Mouse (Mus musculus) hindbrain, embryonic 16.5 days (tissue): Measurements from ENCODE around the gene Ccnc. TPM values are rescaled to one million over a fixed set of nuclear protein-coding genes. Genes with fewer than 3 reads are reported as not detected.

Experiments used
- ATAC-seq: fragments of 200-750 bp; cut with Nextera tagmentation; 2 replicates; pipeline ENCODE4 v1.8.0; 2017; ENCODE audit warnings: moderate TSS enrichment, moderate library complexity
- H3K27ac ChIP-seq: fragments of 300-500 bp; sonication (generic); 2 replicates; pipeline ENCODE4 v1.5.1; 2014; ENCODE audit warnings: low read depth, mild to moderate bottlenecking, control low read depth, low read length, moderate library complexity
- H3K27me3 ChIP-seq: fragments of 300-500 bp; sonication (generic); replicated peaks from 2 replicates; pipeline ENCODE4 v1.6.1; 2014; ENCODE audit warnings: low read length; ENCODE audit not compliant: control insufficient read depth, insufficient read depth
- H3K36me3 ChIP-seq: fragments of 300-500 bp; sonication (generic); 2 replicates; pipeline ENCODE4 v1.6.1; 2014; ENCODE audit warnings: mild to moderate bottlenecking, low read length, moderate library complexity, mixed read lengths; ENCODE audit not compliant: control insufficient read depth, insufficient read depth
- H3K4me1 ChIP-seq: fragments of 300-500 bp; sonication (generic); 2 replicates; pipeline ENCODE4 v1.6.1; 2014; ENCODE audit warnings: low read depth, low read length; ENCODE audit not compliant: control insufficient read depth, insufficient read depth
- H3K4me2 ChIP-seq: fragments of 300-500 bp; sonication (generic); 2 replicates; pipeline ENCODE4 v1.6.1; 2014; ENCODE audit warnings: mild to moderate bottlenecking, low read length, control low read depth, moderate library complexity
- H3K4me3 ChIP-seq: fragments of 300-500 bp; sonication (generic); 2 replicates; pipeline ENCODE4 v1.5.1; 2014; ENCODE audit warnings: mild to moderate bottlenecking, low read length, control low read depth, moderate library complexity
- H3K9ac ChIP-seq: fragments of 300-500 bp; sonication (generic); 2 replicates; pipeline ENCODE4 v1.6.1; 2014; ENCODE audit warnings: low read depth, mild to moderate bottlenecking, control low read depth, low read length, moderate library complexity
- H3K9me3 ChIP-seq: fragments of 300-500 bp; sonication (generic); 2 replicates; pipeline ENCODE4 v1.6.1; 2014; ENCODE audit warnings: mild to moderate bottlenecking, low read length, moderate library complexity; ENCODE audit not compliant: control insufficient read depth
- WGBS: fragments of 180-500 bp; shearing (Covaris S2); extraction: QIAGEN DNeasy Blood & Tissue Kit; methylation state at CpG from one replicate; pipeline ENCODE4 v1.1.7; 2014; 5-methylcytosine and 5-hydroxymethylcytosine counted together
- polyA plus RNA-seq: library from polyadenylated mRNA; unstranded; fragments of >200 nt; fragmentation: Nextera tagmentation; extraction: Ambion mirVana; gene quantifications from 2 replicates; pipeline ENCODE4 v1.2.1, GENCODE M21; 2015

Gene Ccnc
- polyA plus RNA-seq, 1 experiment from 2014 or later = 72.4 TPM

DNA sequence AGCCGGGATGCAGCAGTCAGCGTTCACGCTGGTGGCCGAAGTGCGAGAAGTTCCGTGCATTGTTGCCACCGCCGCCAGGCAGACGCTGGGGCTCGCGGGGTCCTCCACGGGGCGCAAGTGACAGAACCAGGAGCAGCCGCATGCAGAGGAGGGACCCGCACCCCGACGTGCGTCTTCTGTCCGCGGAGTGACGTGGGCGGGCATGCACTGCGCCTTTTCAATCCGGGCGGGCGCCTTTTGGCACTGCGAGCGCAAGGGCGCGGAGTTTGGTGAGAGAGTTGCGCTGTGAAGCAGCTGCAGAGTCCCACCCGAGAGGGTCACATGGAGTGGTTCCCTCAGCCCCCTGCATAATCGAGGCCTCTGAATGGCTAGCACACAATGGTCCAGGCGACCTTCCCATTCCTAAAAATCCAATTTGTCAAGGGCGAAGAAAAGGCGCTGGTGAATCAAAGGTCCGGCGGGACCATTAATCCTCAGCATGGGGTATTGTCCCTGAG, 41.9 kb upstream of the Ccnc start, which contains the start of gene Prdm13:
Prdm13 (minus strand) TSS at position 369 of the 497 bp plus-strand sequence.
- no peak within 1 kb of the TSS for H3K27ac ChIP-seq
- WGBS = under 1% methylated on average over 38 of the region's 38 CpGs
- peak within 1 kb of the TSS; percentile 16 for H3K4me2 ChIP-seq
- H3K36me3 ChIP-seq = no peaks in the 10 kb centered on the region
- peak within 1 kb of the TSS; percentile 20; the same call in 1 of the 2 replicates for H3K4me3 ChIP-seq
- peaks cover 49% of the 10 kb centered on the region for H3K27me3 ChIP-seq
- peak; percentile 58 for ATAC-seq
- no peaks in the 10 kb centered on the region; the same call in 1 of the 2 replicates for H3K9me3 ChIP-seq
- peaks cover 11% of the 10 kb centered on the region for H3K4me1 ChIP-seq
- H3K9ac ChIP-seq = no peak within 1 kb of the TSS

DNA sequence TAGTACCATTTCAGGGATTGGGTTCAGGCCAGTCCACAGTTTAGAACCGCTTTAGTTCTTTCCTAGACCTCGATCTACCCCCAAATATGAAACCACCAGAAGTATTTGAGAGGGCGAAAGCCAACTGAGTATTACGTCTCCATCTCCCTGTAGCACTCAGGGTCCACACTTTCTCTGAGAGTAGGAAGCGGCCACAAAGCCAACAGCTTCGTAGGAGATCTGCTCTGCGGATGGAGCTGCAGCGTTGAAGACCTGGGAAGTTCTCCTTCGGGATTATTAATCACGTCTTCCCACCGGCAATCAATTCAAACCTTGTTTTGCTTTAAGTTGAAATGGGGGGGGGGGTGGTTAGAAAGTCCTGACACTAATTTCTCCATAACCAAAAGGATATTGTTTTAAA, 41.1 kb upstream of the Ccnc start:
- ATAC-seq = no peak
- Histone ChIP-seq H3K36me3 (no peaks in the 10 kb centered on the region), H3K9me3 (no peaks in the 10 kb centered on the region), H3K27me3 (peaks cover 48% of the 10 kb centered on the region), H3K4me1 (peaks cover 11% of the 10 kb centered on the region), H3K27ac (no peak overlapping the region), H3K4me3 (no peak overlapping the region), H3K4me2 (no peak overlapping the region), H3K9ac (no peak overlapping the region)
- 3% methylated on average over 11 of the region's 11 CpGs for WGBS

DNA sequence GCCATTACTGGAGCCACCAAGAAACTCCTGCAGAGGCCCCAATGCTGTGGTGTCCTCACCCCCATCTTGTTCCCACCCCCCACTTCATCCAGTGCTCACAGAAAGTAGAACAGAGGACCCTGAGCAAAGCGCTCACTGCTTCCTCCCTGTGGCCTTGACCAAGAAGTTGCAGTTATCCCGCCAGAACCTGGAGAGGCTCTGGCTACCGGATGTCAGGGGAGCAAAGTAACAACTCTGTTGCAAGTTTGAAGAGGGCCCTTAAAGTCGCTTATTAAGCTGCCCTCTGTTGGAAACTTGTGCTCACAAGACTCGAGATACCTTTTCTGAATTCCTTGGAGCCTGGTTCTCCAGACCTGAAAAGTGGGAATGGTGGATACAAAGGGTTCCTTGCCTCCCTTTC, 40.6 kb upstream of the Ccnc start:
- no peak overlapping the region for H3K4me3 ChIP-seq
- no peak for ATAC-seq
- WGBS = 2% methylated on average over 5 of the region's 5 CpGs
- no peak overlapping the region for H3K4me2 ChIP-seq
- peaks cover 49% of the 10 kb centered on the region for H3K27me3 ChIP-seq
- peaks cover 11% of the 10 kb centered on the region for H3K4me1 ChIP-seq
- H3K27ac ChIP-seq = no peak overlapping the region
- no peaks in the 10 kb centered on the region for H3K36me3 ChIP-seq
- no peaks in the 10 kb centered on the region for H3K9me3 ChIP-seq
- no peak overlapping the region for H3K9ac ChIP-seq

DNA sequence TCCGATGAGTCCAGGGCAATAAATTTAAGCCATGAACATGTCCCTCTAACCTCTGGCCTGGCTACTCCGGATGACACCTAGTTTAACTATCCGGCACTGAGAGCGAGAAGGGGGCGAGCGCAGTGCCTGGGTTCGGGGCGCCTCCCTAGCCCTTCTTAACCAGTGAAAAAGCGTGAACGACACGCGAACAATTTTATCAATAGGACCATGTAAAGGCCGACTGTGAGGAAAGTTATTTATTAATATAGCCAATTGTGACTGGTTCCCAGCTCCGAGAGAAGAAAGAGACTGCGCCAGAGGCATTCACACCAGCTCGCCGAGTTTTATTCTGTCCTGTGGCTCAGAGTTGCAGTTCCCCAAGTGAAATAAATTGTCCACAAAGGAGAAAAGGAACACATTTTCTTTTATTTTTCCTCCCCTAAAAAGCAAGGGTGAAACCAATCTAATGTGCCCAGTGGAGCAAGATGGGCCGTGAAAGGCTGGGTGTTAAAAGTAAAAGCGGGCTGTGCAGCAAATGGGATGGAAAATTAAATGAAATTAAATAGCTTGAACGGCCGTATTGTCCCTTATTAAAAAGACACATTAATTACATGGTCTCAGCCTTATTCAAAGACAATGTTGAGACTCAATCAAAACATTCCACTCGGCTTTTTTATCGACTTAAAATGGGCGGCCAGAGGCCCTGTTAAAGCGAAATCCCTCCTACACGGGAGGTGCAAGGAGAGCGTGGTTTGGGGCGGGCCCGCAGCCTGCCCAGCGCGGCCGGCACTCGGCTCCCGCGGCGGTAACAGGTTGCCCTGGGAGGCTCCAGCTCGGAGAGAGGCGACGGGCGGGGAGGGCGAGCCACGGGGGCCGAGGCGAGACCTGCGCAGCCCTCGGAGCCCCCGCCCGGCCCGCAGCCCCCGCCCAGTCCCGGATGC, 39.5 kb upstream of the Ccnc start:
- no peaks in the 10 kb centered on the region for H3K36me3 ChIP-seq
- H3K4me3 ChIP-seq = peak overlapping the region; percentile 51
- H3K4me2 ChIP-seq = peak overlapping the region; percentile 81
- peaks cover 11% of the 10 kb centered on the region for H3K4me1 ChIP-seq
- H3K27me3 ChIP-seq = peaks cover 46% of the 10 kb centered on the region
- no peaks in the 10 kb centered on the region for H3K9me3 ChIP-seq
- H3K27ac ChIP-seq = peak overlapping the region; percentile 27; the same call in 1 of the 2 replicates
- peak overlapping the region; percentile 61 for H3K9ac ChIP-seq
- WGBS = 2% methylated on average over 49 of the region's 51 CpGs
- ATAC-seq = peak; percentile 59

DNA sequence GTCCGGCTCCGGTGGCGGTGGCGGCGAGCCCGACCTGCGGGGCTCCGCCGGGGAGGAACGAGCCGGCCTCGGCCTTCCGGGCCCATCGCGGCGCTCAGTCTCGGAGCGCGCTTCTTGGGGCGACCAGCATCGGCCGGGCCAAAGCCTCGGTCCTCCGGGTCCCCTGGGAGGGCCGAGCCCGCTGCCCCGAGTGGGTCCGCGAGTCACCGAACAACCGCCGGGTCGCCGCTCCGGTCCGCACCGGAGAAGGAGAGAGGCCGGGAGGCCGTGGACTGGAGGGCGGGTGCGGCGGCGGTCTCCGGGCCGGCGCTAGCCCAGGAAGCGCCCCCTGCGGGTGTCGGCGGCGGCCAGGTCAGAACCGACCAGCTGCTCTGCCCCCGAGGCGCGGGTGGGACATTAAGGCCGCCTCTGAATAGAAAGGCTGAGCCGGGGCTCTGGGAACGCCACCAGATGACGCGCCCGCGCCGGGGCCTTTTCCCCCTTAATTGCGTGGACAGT, 38.7 kb upstream of the Ccnc start:
- Histone ChIP-seq H3K27ac (peak overlapping the region; percentile 27; the same call in 1 of the 2 replicates), H3K27me3 (peaks cover 43% of the 10 kb centered on the region), H3K4me3 (peak overlapping the region; percentile 51), H3K4me2 (peak overlapping the region; percentile 81), H3K4me1 (peaks cover 11% of the 10 kb centered on the region), H3K9me3 (no peaks in the 10 kb centered on the region), H3K9ac (peak overlapping the region; percentile 61), H3K36me3 (no peaks in the 10 kb centered on the region)
- under 1% methylated on average over 53 of the region's 64 CpGs for WGBS
- peak; percentile 65 for ATAC-seq

DNA sequence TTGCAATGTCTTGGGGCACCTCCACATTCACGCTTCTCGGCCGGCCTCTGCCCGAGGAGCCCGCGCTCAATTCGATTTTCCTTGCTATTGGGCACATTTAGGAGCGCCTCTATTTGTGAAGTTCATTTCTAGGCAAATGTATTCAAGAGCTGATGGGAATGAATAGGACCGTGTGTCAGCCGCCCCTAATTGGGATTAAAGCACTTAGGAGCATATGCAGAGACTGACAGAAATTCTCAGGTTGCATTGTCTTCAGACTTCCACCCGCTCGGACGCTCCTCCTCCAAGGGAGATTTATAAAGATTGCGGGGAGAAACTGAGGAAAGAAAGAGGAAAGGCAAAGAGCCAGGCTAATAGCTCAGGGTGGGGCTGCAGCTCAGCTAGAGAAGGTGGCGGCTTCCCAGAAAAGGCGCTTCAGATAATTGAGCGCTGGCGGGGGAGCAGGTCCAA, 38.0 kb upstream of the Ccnc start:
- no peak overlapping the region for H3K9ac ChIP-seq
- WGBS = 1% methylated on average over 18 of the region's 18 CpGs
- ATAC-seq = 0 out of 2 replicates have a peak, but pooled peaks have one; percentile 24
- peak overlapping the region; percentile 81 for H3K4me2 ChIP-seq
- H3K36me3 ChIP-seq = no peaks in the 10 kb centered on the region
- H3K9me3 ChIP-seq = no peaks in the 10 kb centered on the region
- H3K27me3 ChIP-seq = peaks cover 40% of the 10 kb centered on the region
- H3K4me3 ChIP-seq = peak overlapping the region; percentile 22
- peaks cover 11% of the 10 kb centered on the region for H3K4me1 ChIP-seq
- no peak overlapping the region for H3K27ac ChIP-seq

DNA sequence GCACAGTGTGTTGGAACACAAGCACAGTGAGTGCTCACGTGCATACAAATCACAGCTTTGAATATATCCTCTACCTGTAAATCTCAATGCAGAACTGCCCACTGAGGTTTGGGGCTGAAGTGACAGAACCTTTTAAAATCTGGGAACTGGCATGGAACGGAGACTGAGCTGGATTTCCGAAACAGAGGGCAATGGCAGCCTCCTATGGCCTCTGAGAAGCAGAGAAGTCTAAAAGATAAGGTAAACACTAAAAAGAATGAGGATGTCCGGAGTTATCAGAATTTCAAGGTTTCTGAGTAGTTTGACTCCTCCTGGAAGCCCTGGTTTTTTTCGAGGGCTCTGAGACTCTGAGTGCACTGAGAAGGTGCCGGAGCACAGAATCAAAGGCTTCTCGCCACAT, 37.3 kb upstream of the Ccnc start:
- Histone ChIP-seq H3K4me3 (no peak overlapping the region), H3K9ac (no peak overlapping the region), H3K9me3 (no peaks in the 10 kb centered on the region), H3K4me2 (no peak overlapping the region), H3K27me3 (peaks cover 37% of the 10 kb centered on the region), H3K36me3 (no peaks in the 10 kb centered on the region), H3K4me1 (peaks cover 11% of the 10 kb centered on the region), H3K27ac (no peak overlapping the region)
- ATAC-seq = no peak
- WGBS = 12% methylated on average over 7 of the region's 7 CpGs

DNA sequence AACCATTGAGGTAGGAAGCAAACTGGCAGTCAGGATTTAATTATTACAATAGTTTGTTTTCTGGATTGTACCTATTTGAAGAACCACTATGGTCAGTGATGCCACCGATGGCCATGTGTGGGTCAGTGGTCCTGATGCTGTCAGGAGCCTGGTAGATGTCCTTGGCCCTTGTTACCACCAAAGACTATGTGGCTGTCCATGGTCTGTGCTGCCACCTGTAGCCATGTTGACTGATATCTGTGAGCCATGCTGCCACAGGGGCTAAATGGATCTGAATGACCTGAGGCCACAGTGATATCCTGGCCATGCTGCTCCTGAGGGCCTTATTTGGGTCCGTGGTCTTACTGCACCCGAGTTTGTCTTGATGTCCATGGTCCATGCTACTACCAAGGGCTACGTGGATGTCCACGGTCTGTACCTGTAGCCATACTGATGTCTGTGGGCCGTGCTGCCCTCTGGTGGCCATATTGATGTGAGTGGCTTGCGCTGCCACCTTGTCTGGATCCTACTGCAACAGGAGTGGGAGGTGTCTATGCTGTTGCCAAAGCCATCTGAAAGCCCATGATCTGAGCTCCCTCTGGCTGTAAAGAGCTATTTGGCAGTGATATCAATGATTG, 31.8 kb upstream of the Ccnc start:
- H3K4me2 ChIP-seq = no peak overlapping the region
- H3K27ac ChIP-seq = no peak overlapping the region
- H3K36me3 ChIP-seq = no peaks in the 10 kb centered on the region
- WGBS = 38% methylated on average over 7 of the region's 7 CpGs
- H3K9me3 ChIP-seq = no peaks in the 10 kb centered on the region
- H3K4me1 ChIP-seq = no peaks in the 10 kb centered on the region
- H3K27me3 ChIP-seq = peaks cover 26% of the 10 kb centered on the region
- no peak overlapping the region for H3K4me3 ChIP-seq
- ATAC-seq = peak; percentile 60; the same call in 1 of the 2 replicates
- H3K9ac ChIP-seq = no peak overlapping the region

DNA sequence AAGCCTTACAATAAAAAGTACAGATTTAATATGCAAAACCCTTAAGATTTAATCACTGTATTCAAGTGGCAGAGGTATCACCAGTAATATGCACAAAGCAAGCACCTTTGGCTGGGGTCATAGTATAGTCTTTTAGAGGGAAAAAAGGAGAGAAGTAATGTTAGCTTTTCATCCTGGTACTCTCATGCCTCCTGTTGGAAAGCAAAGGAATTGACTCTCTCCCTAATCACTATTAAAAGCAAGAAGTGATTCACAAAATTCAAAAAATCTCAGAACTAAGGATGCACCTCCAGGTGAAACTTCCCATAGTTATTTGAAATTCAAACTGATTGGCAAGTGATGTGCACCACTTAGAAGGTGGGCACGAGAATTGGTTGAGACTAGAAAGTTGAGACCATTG, 22.5 kb upstream of the Ccnc start:
- Histone ChIP-seq H3K36me3 (no peaks in the 10 kb centered on the region), H3K4me2 (no peak overlapping the region), H3K27me3 (no peaks in the 10 kb centered on the region), H3K4me1 (no peaks in the 10 kb centered on the region), H3K9me3 (no peaks in the 10 kb centered on the region), H3K4me3 (no peak overlapping the region), H3K27ac (no peak overlapping the region), H3K9ac (no peak overlapping the region)
- 55% methylated on average over 1 of the region's 1 CpGs for WGBS
- no peak for ATAC-seq
